Mouse (Mus musculus) liver, adult 2 months (tissue): ENCODE data around the gene Myh10.

Source experiments
- CTCF ChIP-seq: fragments of 200-500 bp; IDR thresholded peaks from 2 replicates; pipeline ENCODE4 v1.5.1; 2011; ENCODE audit warnings: low read depth, low read length, control low read depth
- POLR2A ChIP-seq: fragments of 200-500 bp; IDR thresholded peaks from 2 replicates; pipeline ENCODE4 v1.6.1; 2011; ENCODE audit warnings: low read length, control low read depth; ENCODE audit not compliant: insufficient read depth; ENCODE audit errors: extremely low read depth

DNA sequence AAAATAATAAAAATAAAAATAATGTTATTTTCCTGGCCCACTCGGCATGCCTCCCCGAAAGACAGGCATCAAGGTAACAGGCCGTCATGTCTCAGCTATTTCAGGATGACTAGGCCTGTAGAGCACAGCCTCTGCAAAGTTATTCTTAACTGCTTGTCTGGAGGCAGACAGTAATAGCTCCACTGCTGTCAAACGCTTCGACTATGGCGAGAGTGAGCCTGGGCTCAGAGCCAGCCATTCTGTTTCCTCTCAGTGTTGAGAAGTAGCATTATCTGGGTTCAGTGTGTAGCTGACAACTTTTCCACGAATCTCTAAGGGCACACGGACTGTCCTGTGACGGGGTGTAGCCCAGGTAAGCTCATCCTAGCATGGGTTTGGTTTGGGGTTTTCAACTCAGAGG is 33.5 kb upstream of the Myh10 start:
- TF ChIP-seq POLR2A: no peak
- TF ChIP-seq CTCF: no peak
